ENCODE assay signal across 12 mouse cellular contexts in genomic region chr10:22981798-22982197, GRCm38 (mm10).
DNase-seq lines count a peak whose midpoint lies in the region; ATAC-seq and TF ChIP-seq lines count a peak whose summit lies in the region.
"Had no signal": no experiment of that assay in that cellular context is flagged by ENCODE, and none has a peak within 500 bp of the region (broad histone marks: within the 10 kb centered on the region; RNA-seq: fewer than 3 reads in every experiment).

No protein-coding gene starts in this region.

- no peaks in the 10 kb centered on the region for H3K27me3 ChIP-seq in heart, embryonic 12.5 days (replicated peaks)
- no peaks in the 10 kb centered on the region for H3K27me3 ChIP-seq in hindbrain, postnatal 0 days (ENCODE audit: insufficient read depth, low read length)

- H3K9me3 ChIP-seq in heart, embryonic 12.5 days (replicated peaks) = no peaks in the 10 kb centered on the region
- H3K9me3 ChIP-seq in hindbrain, postnatal 0 days (ENCODE audit: low read length) = no peaks in the 10 kb centered on the region
- H3K9me3 ChIP-seq: forebrain, embryonic 10.5 days had no signal

- no peak for ATAC-seq in heart, embryonic 12.5 days (ENCODE audit: insufficient number of reproducible peaks, low FRiP score)
- ATAC-seq in hindbrain, postnatal 0 days = no peak
- ATAC-seq: intestine, postnatal 0 days had no signal

- TF ChIP-seq CTCF in hindbrain, postnatal 0 days (IDR thresholded peaks at IDR 0.05; ENCODE audit: low read depth) = no peak

- H3K4me2 ChIP-seq in heart, embryonic 12.5 days = no peak overlapping the region
- no peak overlapping the region for H3K4me2 ChIP-seq in hindbrain, postnatal 0 days (ENCODE audit: low read depth, low read length)

- WGBS in heart, embryonic 12.5 days = 34% methylated on average over 6 of the region's 6 CpGs
- 85% methylated on average over 6 of the region's 6 CpGs for WGBS in hindbrain, postnatal 0 days

- H3K4me1 ChIP-seq in heart, embryonic 12.5 days (replicated peaks) = 0 out of 2 replicates have a peak, but pooled peaks cover 5% of the 10 kb centered on the region
- H3K4me1 ChIP-seq in hindbrain, postnatal 0 days (ENCODE audit: insufficient read depth, low read length) = no peaks in the 10 kb centered on the region
- H3K4me1 ChIP-seq: forebrain, embryonic 10.5 days had no signal

- peak; percentile 93 for DNase-seq in heart, adult 11 months
- DNase-seq in heart, postnatal 4 days = peak; percentile 34
- DNase-seq in kidney, postnatal 25 days = peak; percentile 44 to 67
- peak; percentile 24 for DNase-seq in lung, postnatal 14 days
- no peak for DNase-seq in embryo, embryonic 9.5 days (ENCODE audit: extremely low spot score)
- DNase-seq in urinary bladder, postnatal 4 days (ENCODE audit: low spot score in 2 of 2) = no peak
- DNase-seq in hindbrain, postnatal 0 days (ENCODE audit: low spot score) = no peak
- DNase-seq: adrenal gland, postnatal 14 days; right cerebral cortex, postnatal 25 days had no signal

- H3K27ac ChIP-seq in heart, embryonic 12.5 days (ENCODE audit: poor library complexity, severe bottlenecking) = no peak overlapping the region
- no peak overlapping the region for H3K27ac ChIP-seq in hindbrain, postnatal 0 days
- H3K27ac ChIP-seq: forebrain, embryonic 10.5 days had no signal

- H3K4me3 ChIP-seq in heart, embryonic 12.5 days = no peak overlapping the region
- no peak overlapping the region for H3K4me3 ChIP-seq in hindbrain, postnatal 0 days (ENCODE audit: low read length)
- H3K4me3 ChIP-seq: forebrain, embryonic 10.5 days had no signal

- H3K36me3 ChIP-seq in heart, embryonic 12.5 days = no peaks in the 10 kb centered on the region
- no peaks in the 10 kb centered on the region for H3K36me3 ChIP-seq in hindbrain, postnatal 0 days (ENCODE audit: insufficient read depth, low read length)
- H3K36me3 ChIP-seq: forebrain, embryonic 10.5 days had no signal

- no peak overlapping the region for H3K9ac ChIP-seq in heart, embryonic 12.5 days
- no peak overlapping the region for H3K9ac ChIP-seq in hindbrain, postnatal 0 days (replicated peaks; ENCODE audit: low read length)

Comparison
In these comparisons a context has a peak if more than half of its experiments do, and no peak if none do; other contexts are left out.
1. DNase-seq: peak in heart, adult 11 months (single experiment), heart, postnatal 4 days (single experiment), kidney, postnatal 25 days (2 of 2) and lung, postnatal 14 days (single experiment); none in embryo, embryonic 9.5 days (single experiment), urinary bladder, postnatal 4 days (0 of 2) and hindbrain, postnatal 0 days (single experiment).